Mouse (Mus musculus) midbrain, embryonic 13.5 days (tissue): ENCODE results near the gene Pgbd5. TPM values are rescaled to one million over a fixed set of nuclear protein-coding genes. Genes with fewer than 3 reads are reported as not detected.

ENCODE experiments used
- polyA plus RNA-seq: library from polyadenylated mRNA; unstranded; fragments of >200 nt; fragmentation: Nextera tagmentation; extraction: Ambion mirVana; gene quantifications from 2 replicates; pipeline ENCODE4 v1.2.1, GENCODE M21; 2015

Gene Pgbd5
- polyA plus RNA-seq, 1 experiment from 2014 or later: 7.6 TPM

Other genes with a start within 250 kb of the Pgbd5 start
- 47.2 and 53.5 TPM in 2 replicates for gene Galnt2, start 208.3 kb downstream of the Pgbd5 start, polyA plus RNA-seq
- gene Cog2, start 81.1 kb upstream of the Pgbd5 start, polyA plus RNA-seq: 38.2 and 40.6 TPM in 2 replicates
- not detected in 2 replicates for gene Agt, start 130.0 kb upstream of the Pgbd5 start, polyA plus RNA-seq
- gene Capn9, start 136.5 kb upstream of the Pgbd5 start, polyA plus RNA-seq: 0.07 and 0.10 TPM in 2 replicates
- 15.7 and 18.1 TPM in 2 replicates for gene 2310022B05Rik, start 223.7 kb upstream of the Pgbd5 start, polyA plus RNA-seq